Mouse (Mus musculus) kidney, adult 2 months (tissue): Measurements from ENCODE around the gene Adcy6.

ENCODE experiments used
- CTCF ChIP-seq: fragments of 200-500 bp; conservative IDR thresholded peaks from 2 replicates; pipeline ENCODE4 v1.5.1; 2011; ENCODE audit warnings: low read depth, mild to moderate bottlenecking, control low read depth, low read length, moderate library complexity, mixed read lengths; ENCODE audit not compliant: insufficient read depth, insufficient read length
- POLR2A ChIP-seq: fragments of 200-500 bp; IDR thresholded peaks from one replicate; pipeline ENCODE4 v1.6.1; 2011; ENCODE audit warnings: low read depth, low read length, control low read depth

- TF ChIP-seq CTCF (no peak), POLR2A (no peak)
Measured at GRCm38 (mm10) chr15:98606051-98606536, 3.8 kb downstream of the Adcy6 start.
